Mouse (Mus musculus): ENCODE data around the gene Tmem217.
A peak's percentile ranks its signal among the peaks of the same experiment; 100 is the strongest.

DNA sequence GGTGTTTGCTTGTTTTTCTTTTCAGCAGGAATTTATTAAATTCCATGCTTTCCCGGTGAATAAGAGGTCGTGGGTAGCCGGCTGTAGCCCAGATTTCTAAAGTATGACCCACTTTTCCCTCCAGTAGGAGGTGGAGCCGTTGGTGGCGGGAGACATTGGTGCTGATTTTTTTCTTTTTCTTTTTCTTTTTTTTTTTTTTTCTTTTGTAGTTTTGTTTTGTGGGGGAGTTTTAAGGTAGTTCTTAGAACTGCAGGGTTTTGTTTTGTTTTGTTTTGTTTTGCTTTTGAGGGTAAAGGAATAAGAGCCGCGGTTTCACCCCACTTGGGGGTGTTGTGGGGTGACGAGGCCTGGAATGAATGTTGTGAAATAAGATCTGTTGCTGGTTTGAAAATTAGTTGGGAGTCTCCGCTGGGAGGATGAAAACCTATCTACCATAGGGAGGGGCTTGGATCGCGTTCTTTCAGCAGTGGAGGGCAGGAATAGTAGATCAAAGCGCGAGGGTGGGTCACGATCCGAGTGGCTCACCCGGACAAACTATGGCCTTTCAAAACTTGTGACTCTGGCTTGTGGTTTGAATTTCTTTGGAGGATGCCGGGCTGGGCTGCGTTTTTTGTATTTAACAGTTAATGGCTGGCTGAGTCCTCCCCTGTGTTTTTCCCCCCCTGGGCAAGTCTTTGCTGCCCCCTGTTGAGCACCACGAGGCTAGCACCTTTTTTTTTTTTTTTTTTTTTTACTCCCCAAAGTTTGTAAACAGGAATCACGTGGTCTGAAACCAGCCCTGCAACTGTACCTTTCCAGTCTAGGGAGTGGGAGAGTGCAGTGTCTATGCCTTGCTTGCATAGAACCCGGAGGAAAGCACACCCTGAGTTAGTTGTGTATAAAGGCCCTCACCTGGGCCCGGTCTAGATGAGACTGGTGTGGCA is 59.7 kb downstream of the Tmem217 start:
- TF ChIP-seq CTCF (IDR thresholded peaks at IDR 0.05; ENCODE audit: borderline replicate concordance, extremely low read depth, insufficient read depth, insufficient read length) (peak; percentile 71), POLR2A (IDR thresholded peaks at IDR 0.05; ENCODE audit: borderline replicate concordance, extremely low read depth, insufficient read depth, insufficient read length, poor library complexity, severe bottlenecking) (no peak)

Measured in brain, embryonic 14.5 days (tissue).